Mouse (Mus musculus): Measurements from ENCODE around the gene Tchh. TPM values are rescaled to one million over a fixed set of nuclear protein-coding genes. Genes with fewer than 3 reads are reported as not detected.

Tchh gene
- polyA plus RNA-seq, 1 experiment from 2014 or later, result 0.08 TPM

- 64% methylated on average over 3 of the region's 3 CpGs for WGBS (ENCODE audit: insufficient replicate concordance)
- Histone ChIP-seq H3K27me3 (no peaks in the 10 kb centered on the region), H3K4me1 (replicated peaks) (no peaks in the 10 kb centered on the region), H3K4me2 (no peak overlapping the region), H3K27ac (no peak overlapping the region), H3K4me3 (replicated peaks) (no peak overlapping the region), H3K9ac (no peak overlapping the region), H3K36me3 (no peaks in the 10 kb centered on the region), H3K9me3 (replicated peaks) (no peaks in the 10 kb centered on the region)
- DNase-seq (no peak), ATAC-seq (ENCODE audit: low read depth) (no peak)
Observed at GRCm38 (mm10) chr3:93497131-93497530, 55.0 kb downstream of the Tchh start.

Small RNA genes lying within 50 kb of the gene (microRNA-seq; reads per million reads assigned to microRNA genes)
- gene Gm22752, result not detected

Other genes with a start within 250 kb of the Tchh start
- gene Flg2, start 245.1 kb upstream of the Tchh start, polyA plus RNA-seq (2015; fragmentation: Nextera tagmentation; extraction: Ambion mirVana), result not detected in 2 replicates
- not detected in 2 replicates for gene Flg, start 168.8 kb upstream of the Tchh start, polyA plus RNA-seq (2015; fragmentation: Nextera tagmentation; extraction: Ambion mirVana)
- not detected in 2 replicates for gene Hrnr, start 122.6 kb upstream of the Tchh start, polyA plus RNA-seq (2015; fragmentation: Nextera tagmentation; extraction: Ambion mirVana)
- not detected in 2 replicates for gene Rptn, start 48.6 kb upstream of the Tchh start, polyA plus RNA-seq (2015; fragmentation: Nextera tagmentation; extraction: Ambion mirVana)
- gene Tchhl1, start 26.4 kb downstream of the Tchh start, polyA plus RNA-seq (2015; fragmentation: Nextera tagmentation; extraction: Ambion mirVana), result not detected in 2 replicates
- 148 and 157 TPM in 2 replicates for gene S100a11, start 78.2 kb downstream of the Tchh start, polyA plus RNA-seq (2015; fragmentation: Nextera tagmentation; extraction: Ambion mirVana)
- 69.5 and 71.2 TPM in 2 replicates for gene S100a10, start 112.8 kb downstream of the Tchh start, polyA plus RNA-seq (2015; fragmentation: Nextera tagmentation; extraction: Ambion mirVana)
- not detected in 2 replicates for gene Tdpoz2, start 210.4 kb downstream of the Tchh start, polyA plus RNA-seq (2015; fragmentation: Nextera tagmentation; extraction: Ambion mirVana)
- not detected in 2 replicates for gene Tdpoz1, start 234.0 kb downstream of the Tchh start, polyA plus RNA-seq (2015; fragmentation: Nextera tagmentation; extraction: Ambion mirVana)